Mouse (Mus musculus) heart, postnatal 0 days (tissue): ENCODE results near the gene Hnrnpdl. TPM values are rescaled to one million over a fixed set of nuclear protein-coding genes. Genes with fewer than 3 reads are reported as not detected.
A peak's percentile ranks its signal among the peaks of the same experiment; 100 is the strongest.

ENCODE experiments used
- ATAC-seq: fragments of 200-750 bp; cut with Nextera tagmentation; 2 replicates; pipeline ENCODE4 v1.8.0; 2017; ENCODE audit warnings: low read depth, moderate number of reproducible peaks, moderate library complexity; ENCODE audit not compliant: insufficient read depth
- DNase-seq: peaks from one replicate; pipeline ENCODE4 v3.0.0-alpha.2; 2016; ENCODE audit warnings: low spot score
- H3K27ac ChIP-seq: fragments of 300-500 bp; sonication (generic); 2 replicates; pipeline ENCODE4 v1.5.1; 2014; ENCODE audit warnings: low read depth, mild to moderate bottlenecking
- H3K27me3 ChIP-seq: fragments of 300-500 bp; sonication (generic); 2 replicates; pipeline ENCODE4 v1.6.1; 2014; ENCODE audit warnings: low read length, mixed read lengths; ENCODE audit not compliant: control insufficient read depth, insufficient read depth
- H3K36me3 ChIP-seq: fragments of 300-500 bp; sonication (generic); replicated peaks from 2 replicates; pipeline ENCODE4 v1.6.1; 2014; ENCODE audit warnings: low read length, mixed read lengths; ENCODE audit not compliant: control insufficient read depth, insufficient read depth
- H3K4me1 ChIP-seq: fragments of 300-500 bp; sonication (generic); 2 replicates; pipeline ENCODE4 v1.6.1; 2014; ENCODE audit warnings: antibody characterized with exemption; ENCODE audit not compliant: control insufficient read depth, insufficient read depth
- H3K4me2 ChIP-seq: fragments of 300-500 bp; sonication (generic); 2 replicates; pipeline ENCODE4 v1.6.1; 2014; ENCODE audit warnings: low read depth, mild to moderate bottlenecking, low read length, moderate library complexity
- H3K4me3 ChIP-seq: fragments of 300-500 bp; sonication (generic); 2 replicates; pipeline ENCODE4 v1.5.1; 2014; ENCODE audit warnings: low read depth, low read length
- H3K9ac ChIP-seq: fragments of 300-500 bp; sonication (generic); replicated peaks from 2 replicates; pipeline ENCODE4 v1.6.1; 2014; ENCODE audit warnings: low read depth, low read length, mixed read lengths
- H3K9me3 ChIP-seq: fragments of 300-500 bp; sonication (generic); replicated peaks from 2 replicates; pipeline ENCODE4 v1.6.1; 2016; ENCODE audit warnings: low read length; ENCODE audit not compliant: control insufficient read depth
- CTCF ChIP-seq: IDR thresholded peaks from 2 replicates; pipeline ENCODE4 v1.5.1; 2016; ENCODE audit warnings: antibody characterized with exemption, control low read depth, low read depth
- EP300 ChIP-seq: IDR thresholded peaks from 2 replicates; pipeline ENCODE4 v1.6.1; 2016; ENCODE audit warnings: antibody characterized with exemption, low read depth
- WGBS: fragments of 180-500 bp; shearing (Covaris S2); extraction: QIAGEN DNeasy Blood & Tissue Kit; methylation state at CpG from one replicate; pipeline ENCODE4 v1.1.7; 2014; 5-methylcytosine and 5-hydroxymethylcytosine counted together
- polyA plus RNA-seq: library from polyadenylated mRNA; unstranded; fragments of >200 nt; fragmentation: Nextera tagmentation; extraction: Ambion mirVana; gene quantifications from 2 replicates; pipeline ENCODE4 v1.2.1, GENCODE M21; 2015
- total RNA-seq: library from RNA; depleted of rRNA; stranded (reverse); fragments of >200 nt; gene quantifications from 2 replicates; pipeline ENCODE4 v1.2.3, GENCODE M21; 2014; ENCODE audit warnings: low replicate concordance

Gene Hnrnpdl
- total and polyA plus RNA-seq, 2 experiments from 2014 or later: 51.3 to 54.8 TPM

- TF ChIP-seq EP300 (no peak), CTCF (no peak)
- H3K9me3 ChIP-seq: no peaks in the 10 kb centered on the region
- ATAC-seq: no peak
- no peak overlapping the region for H3K27ac ChIP-seq
- H3K4me1 ChIP-seq: peaks cover 16% of the 10 kb centered on the region
- no peak overlapping the region for H3K4me2 ChIP-seq
- WGBS: 60% methylated on average over 3 of the region's 3 CpGs
- no peaks in the 10 kb centered on the region for H3K36me3 ChIP-seq
- DNase-seq: no peak
- no peak overlapping the region for H3K4me3 ChIP-seq
- H3K9ac ChIP-seq: no peak overlapping the region
- no peaks in the 10 kb centered on the region for H3K27me3 ChIP-seq
These were observed 31.0 kb downstream of the Hnrnpdl start for GRCm38 (mm10) chr5:100008485-100008884.

- no peak overlapping the region for H3K4me2 ChIP-seq
- H3K36me3 ChIP-seq: no peaks in the 10 kb centered on the region
- H3K27me3 ChIP-seq: no peaks in the 10 kb centered on the region
- no peak for ATAC-seq
- no peak overlapping the region for H3K9ac ChIP-seq
- no peak overlapping the region for H3K4me3 ChIP-seq
- no peak for TF ChIP-seq CTCF
- no peak for TF ChIP-seq EP300
- H3K9me3 ChIP-seq: no peaks in the 10 kb centered on the region
- WGBS: 89% methylated on average over 4 of the region's 4 CpGs
- H3K4me1 ChIP-seq: peaks cover 14% of the 10 kb centered on the region
- no peak overlapping the region for H3K27ac ChIP-seq
- DNase-seq: no peak
These were observed 32.5 kb downstream of the Hnrnpdl start for GRCm38 (mm10) chr5:100007040-100007375.

GRCm38 (mm10) chr5:100006324-100007039 is 33.0 kb downstream of the Hnrnpdl start:
- no peak overlapping the region for H3K9ac ChIP-seq
- no peak for TF ChIP-seq EP300
- no peak for TF ChIP-seq CTCF
- 58% methylated on average over 4 of the region's 4 CpGs for WGBS
- peaks cover 12% of the 10 kb centered on the region for H3K4me1 ChIP-seq
- ATAC-seq (peak; percentile 18; the same call in 1 of the 2 replicates), DNase-seq (no peak)
- no peak overlapping the region for H3K4me2 ChIP-seq
- H3K27ac ChIP-seq: peak overlapping the region; percentile 32; the same call in 1 of the 2 replicates
- no peaks in the 10 kb centered on the region for H3K36me3 ChIP-seq
- no peaks in the 10 kb centered on the region for H3K27me3 ChIP-seq
- no peak overlapping the region for H3K4me3 ChIP-seq
- no peaks in the 10 kb centered on the region for H3K9me3 ChIP-seq

GRCm38 (mm10) chr5:100005896-100006295 is 33.6 kb downstream of the Hnrnpdl start:
- no peaks in the 10 kb centered on the region for H3K36me3 ChIP-seq
- peak; percentile 17 for ATAC-seq
- no peak overlapping the region for H3K4me2 ChIP-seq
- TF ChIP-seq CTCF (no peak), EP300 (no peak)
- no peak overlapping the region for H3K4me3 ChIP-seq
- WGBS: 46% methylated on average over 6 of the region's 6 CpGs
- H3K27me3 ChIP-seq: no peaks in the 10 kb centered on the region
- no peak overlapping the region for H3K9ac ChIP-seq
- no peak for DNase-seq
- peaks cover 12% of the 10 kb centered on the region for H3K4me1 ChIP-seq
- H3K9me3 ChIP-seq: no peaks in the 10 kb centered on the region
- H3K27ac ChIP-seq: peak overlapping the region; percentile 32; the same call in 1 of the 2 replicates

- Histone ChIP-seq H3K4me1 (peaks cover 12% of the 10 kb centered on the region), H3K9ac (no peak overlapping the region), H3K27me3 (no peaks in the 10 kb centered on the region), H3K36me3 (no peaks in the 10 kb centered on the region), H3K4me3 (no peak overlapping the region), H3K27ac (no peak overlapping the region), H3K9me3 (no peaks in the 10 kb centered on the region), H3K4me2 (no peak overlapping the region)
- DNase-seq: no peak
- 25% methylated on average over 3 of the region's 3 CpGs for WGBS
- TF ChIP-seq CTCF (no peak), EP300 (no peak)
- ATAC-seq: peak; percentile 4; the same call in 1 of the 2 replicates
These were observed 34.0 kb downstream of the Hnrnpdl start for GRCm38 (mm10) chr5:100005431-100005830.

- Histone ChIP-seq H3K9me3 (no peaks in the 10 kb centered on the region), H3K4me2 (no peak overlapping the region), H3K9ac (no peak overlapping the region), H3K4me1 (peaks cover 12% of the 10 kb centered on the region), H3K27ac (no peak overlapping the region), H3K27me3 (no peaks in the 10 kb centered on the region), H3K36me3 (no peaks in the 10 kb centered on the region), H3K4me3 (no peak overlapping the region)
- no peak for DNase-seq
- WGBS: 78% methylated on average over 4 of the region's 4 CpGs
- no peak for ATAC-seq
- TF ChIP-seq CTCF (no peak), EP300 (no peak)
These were observed 35.6 kb downstream of the Hnrnpdl start for GRCm38 (mm10) chr5:100003895-100004294.
